Mouse (Mus musculus) adipocyte (in vitro differentiated cells): ENCODE data around the gene Cdk20.
A peak's percentile ranks its signal among the peaks of the same experiment; 100 is the strongest.
"Not testable (repeated sequence)": the region's sequence is repeated elsewhere in the genome, so short reads cannot be mapped to it uniquely, and the experiment has no call there.

ENCODE experiments used
- DNase-seq: peaks from one replicate; pipeline ENCODE4 v3.0.0-alpha.2; 2016; ENCODE audit warnings: low spot score

Gene Cdk20

DNA sequence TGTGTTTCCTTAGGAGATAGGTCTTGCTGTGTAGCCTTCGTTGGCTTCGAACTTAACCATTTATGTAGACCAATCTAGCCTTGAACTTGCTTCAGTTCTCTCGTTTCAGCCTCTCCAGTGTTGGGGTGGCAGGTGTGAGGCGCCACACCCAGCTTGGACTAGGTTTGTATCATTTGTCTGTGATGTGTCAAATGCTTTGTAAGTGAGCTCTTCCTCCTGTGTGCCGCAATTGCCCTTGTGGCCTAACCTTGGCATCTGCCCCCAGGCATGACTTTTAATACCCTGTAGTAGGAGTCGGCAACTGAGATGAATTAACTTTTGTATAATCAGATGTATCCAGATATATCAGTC is 9.5 kb upstream of the Cdk20 start:
- no peak for DNase-seq

DNA sequence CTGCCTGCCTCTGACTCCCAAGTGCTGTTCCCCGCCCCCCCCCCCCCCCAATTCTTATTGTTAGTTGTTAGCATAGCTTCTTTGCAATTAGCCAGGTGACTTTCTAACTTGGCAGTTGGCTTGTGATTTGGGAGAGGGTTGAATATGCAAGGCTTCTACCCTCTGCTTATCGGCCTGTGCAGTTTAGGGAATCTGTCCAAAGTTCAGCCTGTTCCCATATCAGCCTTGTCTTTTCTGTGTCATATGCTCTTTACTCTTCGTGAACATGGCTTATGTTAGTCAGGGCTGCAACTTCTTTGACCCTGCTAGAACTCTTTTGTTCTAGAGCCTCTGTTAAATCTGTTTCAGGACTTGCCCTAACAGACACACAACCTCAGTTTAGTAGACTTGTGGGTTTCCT is 7.8 kb upstream of the Cdk20 start:
- DNase-seq, result peak; percentile 56

DNA sequence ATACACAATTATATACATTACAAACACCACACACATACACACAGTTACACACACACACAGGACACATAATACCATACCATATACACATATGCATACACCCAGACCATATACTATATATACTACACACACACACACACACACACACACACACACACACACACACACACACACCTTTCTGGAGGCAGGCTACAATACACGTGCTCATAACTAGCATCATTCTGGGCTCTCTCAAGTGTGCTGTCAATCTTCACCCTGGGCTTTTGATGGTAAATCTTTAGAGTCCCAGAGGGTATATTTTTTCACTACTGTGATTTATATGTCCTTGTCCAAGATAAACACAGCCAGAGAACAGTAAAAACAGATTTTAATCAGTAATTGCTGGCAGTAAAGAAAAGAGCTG is 6.8 kb upstream of the Cdk20 start:
- no peak for DNase-seq

DNA sequence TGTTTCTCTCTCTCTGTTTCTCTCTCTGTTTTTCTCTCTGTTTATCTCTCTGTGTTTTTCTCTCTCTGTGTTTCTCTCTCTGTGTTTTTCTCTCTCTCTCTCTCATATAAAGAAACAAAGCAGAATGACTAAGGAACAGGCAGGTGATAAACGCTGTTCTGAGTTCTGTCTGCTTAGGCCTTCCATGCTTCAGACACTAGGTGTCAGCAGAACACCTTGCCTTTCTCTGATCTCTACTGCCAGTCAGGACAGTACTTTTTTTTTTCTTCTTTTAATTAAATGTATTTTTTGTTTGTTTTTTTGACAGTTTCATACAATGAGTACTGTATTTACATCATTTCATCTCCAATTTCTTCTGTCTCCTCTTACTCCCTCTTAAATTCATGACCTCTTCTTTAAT is 2.8 kb upstream of the Cdk20 start:
- DNase-seq, result no peak

DNA sequence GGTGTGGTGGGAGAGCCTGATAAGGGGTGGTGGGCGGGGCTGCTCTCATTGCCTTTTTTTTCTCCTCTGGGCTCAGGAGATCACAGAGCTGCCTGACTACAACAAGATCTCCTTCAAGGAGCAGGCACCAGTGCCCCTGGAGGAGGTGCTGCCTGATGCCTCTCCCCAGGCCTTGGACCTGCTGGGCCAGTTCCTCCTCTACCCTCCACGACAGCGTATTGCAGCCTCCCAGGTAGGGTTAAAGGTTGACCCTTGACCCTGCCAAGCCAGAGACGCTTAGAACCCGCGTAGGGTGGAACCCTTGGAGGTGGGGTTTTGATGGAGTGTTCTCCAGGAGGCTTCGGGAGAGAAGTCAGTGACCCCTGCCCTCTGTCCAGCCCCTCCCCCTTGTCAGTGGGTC is 5.7 kb downstream of the Cdk20 start:
- DNase-seq, result no peak

DNA sequence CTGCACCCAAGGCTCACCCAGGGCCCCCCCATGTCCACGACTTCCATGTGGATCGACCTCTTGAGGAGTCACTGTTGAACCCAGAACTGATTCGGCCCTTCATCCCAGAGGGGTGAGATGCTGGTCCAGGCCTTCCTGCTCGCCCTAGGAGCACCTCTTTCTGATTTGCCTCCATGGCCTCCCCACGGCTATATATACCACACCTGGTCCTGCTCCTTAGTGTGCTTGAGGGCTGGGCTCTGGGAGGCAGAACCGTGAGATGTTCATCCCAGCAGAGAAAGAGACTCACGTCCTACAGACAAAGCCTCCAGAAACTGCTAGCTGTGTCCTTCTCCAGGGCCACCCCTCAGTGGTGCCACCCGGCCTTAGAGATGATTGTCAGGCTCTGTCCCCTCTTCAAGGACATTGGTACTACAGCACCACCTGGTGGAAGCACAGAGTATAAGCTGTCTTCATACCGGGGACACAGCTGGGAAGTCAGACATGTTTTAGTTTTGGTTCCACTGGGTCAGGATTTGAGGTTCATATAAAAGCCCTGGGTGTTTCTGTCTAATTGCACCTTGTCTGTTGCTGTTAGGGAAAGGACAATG is 6.8 kb downstream of the Cdk20 start:
- DNase-seq, result peak; percentile 82

DNA sequence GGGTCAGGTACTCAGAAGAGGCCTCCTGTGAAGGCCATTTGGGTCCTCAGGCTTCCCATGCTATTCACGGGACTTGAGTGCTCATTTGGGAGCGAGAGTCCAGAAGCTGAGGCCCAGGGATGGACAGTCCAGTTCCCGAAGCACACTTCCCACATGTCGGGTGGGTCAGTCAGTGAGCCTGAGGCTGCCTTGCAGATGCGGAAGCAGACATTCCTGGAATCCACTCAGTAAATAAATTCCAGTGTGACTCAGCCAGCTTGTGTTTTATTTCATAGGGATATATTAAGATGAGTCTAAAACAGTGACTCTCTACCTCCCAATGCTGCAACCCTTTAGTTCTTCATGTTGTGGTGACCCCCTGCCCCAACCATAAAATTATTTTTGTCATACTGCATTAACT is 7.4 kb downstream of the Cdk20 start:
- no peak for DNase-seq

DNA sequence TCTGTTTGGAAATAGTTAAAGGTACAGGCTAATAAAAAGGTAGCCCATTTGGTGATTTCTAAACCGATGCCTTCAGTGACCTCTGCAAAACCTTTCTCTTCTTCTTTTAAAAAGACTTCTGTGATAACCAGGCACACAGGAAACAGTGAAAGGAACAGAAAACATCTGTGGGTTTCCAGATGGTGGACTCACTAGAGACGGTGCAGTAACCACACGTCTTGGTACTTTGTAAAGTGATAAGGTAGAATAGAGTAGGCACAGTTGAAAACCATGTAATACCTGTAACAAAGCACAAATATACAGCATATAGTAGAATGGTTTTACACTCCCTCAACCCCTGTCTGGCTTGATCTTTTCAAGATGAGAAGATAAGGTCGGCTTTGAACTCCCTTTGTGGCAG is 8.5 kb downstream of the Cdk20 start:
- DNase-seq, result no peak

DNA sequence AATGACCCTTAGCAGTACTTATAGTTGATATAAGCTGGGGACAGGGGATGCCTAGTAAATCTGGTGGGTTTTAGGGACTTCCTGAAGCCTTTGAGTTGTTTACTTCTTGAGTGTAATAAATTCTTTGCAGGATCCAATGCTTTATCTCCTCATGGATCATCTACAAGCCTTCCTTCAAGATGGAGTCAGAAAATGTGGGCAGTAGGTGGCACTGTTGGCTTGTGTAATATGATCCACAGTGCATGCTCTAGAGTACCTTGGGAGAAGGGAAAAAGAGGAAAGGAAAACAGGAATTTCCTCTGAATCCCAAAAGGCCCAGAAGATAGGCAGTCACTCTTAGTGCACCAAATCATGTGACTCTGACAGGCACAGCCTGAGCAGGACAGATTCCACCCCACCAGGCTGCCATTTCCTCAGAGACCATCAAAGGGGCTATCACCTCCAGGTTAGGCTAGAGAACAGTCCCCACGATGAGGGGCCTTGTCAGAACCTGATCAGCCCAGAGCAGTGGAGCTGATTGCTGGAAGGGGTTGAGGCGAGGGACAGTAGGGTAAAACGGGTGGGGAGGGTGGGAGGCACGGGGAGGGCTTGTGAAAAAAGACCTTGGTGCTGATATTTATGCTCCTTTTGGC is 11.3 kb downstream of the Cdk20 start:
- peak; percentile 34 for DNase-seq

DNA sequence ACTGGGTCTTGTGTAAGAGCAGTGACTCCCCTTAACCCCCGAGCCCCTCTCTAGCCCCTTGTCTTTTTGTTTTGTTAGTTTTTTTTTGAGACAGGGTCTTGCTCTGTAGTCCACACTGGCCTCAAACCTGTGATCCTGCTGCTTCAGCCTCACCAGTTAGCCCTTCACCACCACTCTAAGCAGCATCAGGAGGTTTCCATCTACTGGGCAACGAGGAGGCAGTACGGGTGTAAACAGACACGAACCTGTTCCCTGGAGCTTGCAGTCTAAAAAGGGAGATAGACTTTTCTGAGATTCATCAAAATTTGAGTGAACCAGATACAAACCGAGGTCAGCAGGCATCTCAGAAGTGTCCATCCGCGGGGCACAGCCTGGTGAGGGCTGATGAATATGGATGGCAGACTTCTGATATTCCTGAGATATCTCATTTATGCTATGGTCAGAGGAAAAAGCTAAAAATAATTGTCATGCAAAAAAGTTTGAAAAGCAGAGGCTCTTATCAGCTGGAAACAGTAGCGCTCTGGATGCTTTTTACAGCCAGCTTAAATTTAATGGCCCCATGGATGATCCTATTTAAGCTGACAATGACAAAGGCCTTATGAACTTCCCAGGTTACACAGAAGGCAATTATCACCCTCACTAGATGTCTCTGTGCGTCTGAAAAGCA is 13.3 kb downstream of the Cdk20 start:
- no peak for DNase-seq

DNA sequence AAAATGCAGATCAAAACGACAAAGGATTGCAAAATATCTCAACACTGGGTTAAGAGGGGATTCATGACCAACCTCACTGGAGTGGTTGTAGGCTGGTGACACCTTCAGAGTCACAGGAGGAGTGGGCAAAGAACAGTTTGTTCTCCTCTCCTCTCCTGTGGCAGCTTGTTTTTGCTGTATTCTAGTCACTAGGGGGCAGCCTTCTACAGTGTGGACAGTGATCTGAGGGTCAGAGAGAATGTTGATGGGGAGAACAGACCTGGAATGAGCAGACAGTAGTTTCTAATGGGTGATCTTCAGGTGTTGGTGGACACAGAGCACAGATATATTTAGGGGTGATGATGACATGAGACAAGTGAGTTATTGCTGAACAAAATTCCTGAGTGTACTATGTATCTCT is 15.8 kb downstream of the Cdk20 start:
- DNase-seq, result no peak

DNA sequence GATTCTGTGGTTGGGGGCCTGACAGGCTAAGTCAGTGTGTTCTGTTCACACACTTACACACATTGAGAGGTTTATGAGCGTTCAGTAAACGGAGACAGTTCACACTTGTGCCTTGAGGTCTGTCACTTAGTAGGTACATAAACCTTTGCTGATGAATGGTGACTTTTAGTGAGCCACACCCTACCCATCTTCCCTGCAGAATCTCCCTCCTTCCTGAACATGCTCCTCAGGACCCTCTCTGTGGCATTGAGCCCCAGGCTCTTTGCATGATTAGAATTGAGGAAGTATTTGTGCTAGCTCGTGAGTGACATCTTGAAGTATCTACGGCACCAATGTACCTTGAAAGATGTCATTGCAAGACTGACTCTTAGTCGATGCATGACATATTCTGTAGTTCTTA is 16.6 kb downstream of the Cdk20 start:
- no peak for DNase-seq

DNA sequence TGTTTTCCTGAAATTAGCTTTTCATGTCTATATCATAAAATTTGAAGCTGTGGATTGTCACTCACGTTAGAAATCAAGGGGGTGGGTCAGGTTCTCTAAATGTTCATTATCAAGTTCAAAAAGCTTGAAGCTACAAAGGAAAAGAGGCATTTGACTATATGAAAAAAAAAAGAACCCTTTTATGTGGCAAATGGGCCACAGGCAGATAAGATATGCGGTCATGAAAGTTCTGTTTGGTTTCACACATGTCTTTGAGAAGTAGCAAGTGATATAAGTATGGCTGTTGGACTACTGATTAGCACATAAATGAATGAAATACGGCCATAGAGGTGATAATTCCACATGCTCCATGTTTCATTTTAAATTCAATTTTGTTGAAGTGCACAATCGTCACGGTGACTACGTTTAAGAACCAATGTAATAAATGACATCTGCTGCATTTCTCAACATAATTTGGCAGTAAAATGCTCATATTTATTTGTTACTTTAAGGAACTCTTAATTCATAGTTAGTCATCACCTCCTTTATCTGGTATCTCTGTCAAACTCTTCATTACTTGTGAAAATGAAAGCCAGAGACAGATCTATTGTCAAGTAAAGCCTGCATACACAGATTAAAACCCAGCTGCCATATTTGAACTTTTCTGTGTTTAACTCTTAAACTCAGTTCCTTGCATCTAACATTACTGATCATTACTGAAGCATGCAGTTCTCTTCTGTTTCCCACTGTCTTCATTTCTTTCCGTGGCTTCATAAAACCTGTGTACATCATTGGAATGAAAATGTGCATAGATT is 18.1 kb downstream of the Cdk20 start:
- DNase-seq, result no peak

DNA sequence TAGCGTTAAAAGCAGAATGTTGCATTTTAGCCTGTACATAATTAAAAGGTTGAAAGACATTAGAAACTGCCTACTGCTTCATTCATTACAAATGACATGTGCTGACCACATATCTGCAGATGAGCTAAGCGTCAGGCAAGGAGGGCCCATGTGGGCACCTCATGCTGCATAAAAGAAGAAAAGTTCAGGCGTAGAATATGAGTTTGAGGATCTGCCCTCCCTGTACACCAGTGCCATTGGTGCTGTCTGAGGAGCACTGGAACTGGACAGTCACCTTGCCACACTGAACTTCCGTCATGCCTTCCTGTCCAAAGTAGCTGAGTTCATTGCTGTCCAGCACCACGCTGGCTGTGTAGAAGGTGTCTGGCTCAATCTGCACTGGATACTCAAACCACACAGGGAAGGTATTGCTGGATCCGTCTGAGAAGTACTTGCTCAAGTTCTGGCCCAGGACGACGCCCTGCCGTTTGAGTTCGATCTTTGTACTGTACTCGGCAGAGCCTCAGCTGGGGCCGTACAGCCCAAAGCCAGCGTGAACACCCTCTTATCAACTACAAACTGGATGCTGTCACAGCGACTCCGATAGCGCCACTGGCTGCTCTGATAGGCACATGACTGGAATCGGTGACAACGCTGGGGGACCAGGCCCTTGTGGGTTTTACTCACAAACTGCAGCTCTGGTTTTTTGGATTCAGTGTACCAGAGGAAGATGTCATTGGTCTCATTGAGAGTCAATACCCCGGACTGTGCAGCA is 25.3 kb downstream of the Cdk20 start:
- DNase-seq, result not testable (repeated sequence)

DNA sequence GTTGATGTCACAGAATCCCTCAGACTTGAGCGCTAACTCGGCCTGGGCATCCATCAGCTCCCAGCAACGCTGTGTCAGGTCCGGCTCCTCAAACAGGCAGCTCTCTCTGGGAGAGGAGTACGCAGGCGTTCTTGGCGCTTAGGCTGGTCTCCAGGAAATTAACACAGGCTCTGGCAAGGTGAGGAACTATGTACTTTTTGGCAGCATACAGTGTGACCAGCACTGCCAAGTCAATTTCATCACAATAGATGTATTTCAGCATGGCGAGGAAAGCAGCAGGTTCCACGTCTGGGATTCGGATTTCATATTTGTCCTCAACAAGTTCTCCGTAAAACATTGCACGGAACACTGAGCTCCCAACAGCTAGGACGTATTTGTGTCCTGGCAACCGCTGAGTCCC is 26.1 kb downstream of the Cdk20 start:
- DNase-seq, result no peak

DNA sequence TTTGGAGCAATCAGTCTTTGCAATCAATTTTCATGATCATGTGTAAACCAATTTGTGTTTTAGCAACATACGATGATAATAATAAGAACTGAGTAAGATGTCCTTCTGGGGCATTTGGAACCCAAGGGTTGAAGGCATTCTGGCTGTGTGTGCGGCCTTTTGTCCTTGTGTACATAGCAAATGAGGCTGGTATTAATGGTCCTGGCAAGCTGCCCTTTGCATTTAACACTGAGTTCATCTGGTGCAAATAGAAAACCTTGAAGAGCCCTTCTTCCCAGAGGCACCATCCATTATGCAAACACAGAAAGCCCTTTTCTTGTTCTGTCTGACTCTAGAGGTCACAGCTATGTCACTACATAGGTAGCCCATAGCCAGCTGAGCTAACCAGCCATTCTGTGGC is 30.5 kb downstream of the Cdk20 start:
- DNase-seq, result no peak

DNA sequence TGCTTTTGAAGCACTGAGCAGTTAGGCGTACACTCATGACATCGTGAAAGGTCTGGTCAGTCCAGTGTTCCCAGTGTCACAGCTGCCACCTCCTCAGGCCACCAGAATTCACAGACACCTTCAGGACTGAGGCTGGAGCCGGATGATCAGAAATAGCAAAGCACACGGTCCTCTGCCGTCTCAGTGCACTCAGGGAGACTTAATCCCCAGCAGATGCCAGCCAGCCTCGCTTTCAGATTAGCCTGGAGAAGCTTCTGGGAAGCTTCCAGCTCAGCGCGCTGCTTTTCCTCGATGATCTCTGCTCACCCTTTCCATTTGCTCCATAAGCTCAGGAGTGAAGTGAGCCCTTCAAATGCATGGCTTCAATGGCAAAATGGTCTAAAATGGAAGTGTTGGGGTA is 33.1 kb downstream of the Cdk20 start:
- DNase-seq, result no peak

DNA sequence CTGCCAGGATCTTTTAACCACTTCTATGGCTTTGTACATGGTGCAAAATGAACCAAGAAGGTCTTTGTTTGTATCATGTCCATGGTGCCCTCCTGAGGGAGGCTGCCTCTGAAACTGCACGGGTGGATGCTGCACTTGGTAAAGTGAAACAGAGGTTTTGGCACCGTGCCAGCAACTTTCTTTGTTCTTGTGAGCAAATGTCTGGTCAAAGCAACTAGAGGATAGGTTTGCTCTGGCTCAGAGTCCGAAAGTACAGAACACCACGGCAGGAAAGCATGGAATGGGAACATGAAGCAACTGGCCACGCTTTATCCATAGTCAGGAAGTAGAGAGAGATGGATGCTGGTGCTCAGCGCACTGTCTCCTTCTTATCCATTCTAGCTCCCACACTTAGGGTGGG is 35.8 kb downstream of the Cdk20 start:
- DNase-seq, result no peak

DNA sequence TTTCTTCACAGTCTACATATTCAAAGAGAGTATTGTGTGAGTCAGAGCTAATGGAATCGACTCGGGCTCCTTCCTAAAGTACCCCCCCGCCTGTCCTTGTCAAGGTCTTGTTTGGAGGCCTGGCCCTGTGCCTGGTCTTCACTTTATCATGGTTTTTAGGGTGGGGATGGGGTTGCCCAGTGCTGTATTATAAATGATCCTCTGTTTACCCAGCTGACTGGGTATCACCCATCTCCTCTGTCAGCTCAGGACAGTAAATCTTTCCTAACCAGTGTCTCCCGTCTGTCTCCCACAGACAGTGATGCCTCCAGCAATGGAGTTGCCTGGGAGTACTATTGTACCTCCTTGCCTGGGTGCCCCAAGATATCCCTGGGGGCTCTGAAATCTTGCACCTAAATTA is 45.9 kb downstream of the Cdk20 start:
- no peak for DNase-seq

DNA sequence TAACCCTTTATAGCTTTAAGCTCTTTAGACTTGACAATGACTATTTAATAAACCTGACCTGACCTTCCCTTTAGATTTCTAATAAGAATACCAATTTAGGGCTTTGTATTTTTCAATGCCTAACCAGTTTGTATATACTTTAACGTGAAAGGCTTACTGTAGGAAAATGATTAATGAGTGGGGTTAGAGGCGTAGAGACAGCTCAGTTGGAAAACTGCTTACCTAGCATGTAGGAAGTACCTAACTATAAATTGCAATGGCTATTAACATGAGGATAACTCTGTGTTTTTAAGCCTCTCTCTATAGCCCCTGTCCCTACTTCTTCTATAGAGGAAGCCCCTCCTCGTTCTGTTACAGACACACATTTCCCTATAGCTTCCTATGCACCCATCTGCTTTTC is 47.8 kb downstream of the Cdk20 start:
- no peak for DNase-seq

DNA sequence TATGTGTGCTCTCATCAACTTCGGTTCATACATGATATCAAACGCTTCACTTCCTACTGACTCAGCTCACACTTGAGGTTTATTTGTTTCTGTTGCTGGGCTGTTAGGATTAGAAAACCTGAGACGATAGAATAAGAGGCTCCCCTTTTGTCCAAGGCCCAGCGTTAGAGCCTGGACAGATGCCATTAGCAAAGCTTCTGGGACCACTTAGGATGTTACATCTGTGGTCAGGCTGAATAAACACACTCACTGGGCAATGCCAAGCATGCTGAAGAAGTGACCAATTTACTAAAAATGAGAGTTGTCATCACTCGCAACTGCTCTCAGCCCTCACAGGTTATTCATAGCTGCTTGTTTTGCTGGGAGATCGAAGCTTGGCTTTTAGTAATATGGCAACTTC is 57.8 kb downstream of the Cdk20 start:
- no peak for DNase-seq
